Mouse (Mus musculus): ENCODE data around the gene Magix. TPM values are rescaled to one million over a fixed set of nuclear protein-coding genes. Genes with fewer than 3 reads are reported as not detected.

Gene Magix
- polyA plus RNA-seq, 1 experiment from 2014 or later: not detected

Other genes with a start within 250 kb of the Magix start
- gene Foxp3, start 107.6 kb downstream of the Magix start, polyA plus RNA-seq (2014; fragmentation: Nextera tagmentation; extraction: Ambion mirVana): not detected in 2 replicates
- gene Ppp1r3f, start 107.0 kb downstream of the Magix start, polyA plus RNA-seq (2014; fragmentation: Nextera tagmentation; extraction: Ambion mirVana): 1.7 and 2.1 TPM in 2 replicates
- gene Ccdc22, start 75.7 kb downstream of the Magix start, polyA plus RNA-seq (2014; fragmentation: Nextera tagmentation; extraction: Ambion mirVana): 28.4 and 29.2 TPM in 2 replicates
- not detected in 2 replicates for gene Cacna1f, start 74.2 kb downstream of the Magix start, polyA plus RNA-seq (2014; fragmentation: Nextera tagmentation; extraction: Ambion mirVana)
- gene Syp, start 42.8 kb downstream of the Magix start, polyA plus RNA-seq (2014; fragmentation: Nextera tagmentation; extraction: Ambion mirVana): 15.5 and 18.6 TPM in 2 replicates
- 2.4 and 3.1 TPM in 2 replicates for gene Prickle3, start 24.0 kb downstream of the Magix start, polyA plus RNA-seq (2014; fragmentation: Nextera tagmentation; extraction: Ambion mirVana)
- gene Plp2, start 9.9 kb downstream of the Magix start, polyA plus RNA-seq (2014; fragmentation: Nextera tagmentation; extraction: Ambion mirVana): 43.3 and 49.4 TPM in 2 replicates
- gene Gpkow, start 15.9 kb upstream of the Magix start, polyA plus RNA-seq (2014; fragmentation: Nextera tagmentation; extraction: Ambion mirVana): 47.3 and 48.4 TPM in 2 replicates
- gene Wdr45, start 33.1 kb upstream of the Magix start, polyA plus RNA-seq (2014; fragmentation: Nextera tagmentation; extraction: Ambion mirVana): 17.8 and 18.3 TPM in 2 replicates
- not detected in 2 replicates for gene Gm45208, start 41.0 kb upstream of the Magix start, polyA plus RNA-seq (2014; fragmentation: Nextera tagmentation; extraction: Ambion mirVana)
- gene Praf2, start 47.2 kb upstream of the Magix start, polyA plus RNA-seq (2014; fragmentation: Nextera tagmentation; extraction: Ambion mirVana): 102 and 104 TPM in 2 replicates
- gene Ccdc120, start 69.7 kb upstream of the Magix start, polyA plus RNA-seq (2014; fragmentation: Nextera tagmentation; extraction: Ambion mirVana): 21.0 and 31.8 TPM in 2 replicates
- gene Tfe3, start 81.3 kb upstream of the Magix start, polyA plus RNA-seq (2014; fragmentation: Nextera tagmentation; extraction: Ambion mirVana): 21.6 and 25.9 TPM in 2 replicates
- 51.7 and 57.0 TPM in 2 replicates for gene Gripap1, start 108.5 kb upstream of the Magix start, polyA plus RNA-seq (2014; fragmentation: Nextera tagmentation; extraction: Ambion mirVana)
- gene Kcnd1, start 141.0 kb upstream of the Magix start, polyA plus RNA-seq (2014; fragmentation: Nextera tagmentation; extraction: Ambion mirVana): 2.2 and 2.5 TPM in 2 replicates
- gene Otud5, start 160.1 kb upstream of the Magix start, polyA plus RNA-seq (2014; fragmentation: Nextera tagmentation; extraction: Ambion mirVana): 35.9 and 40.8 TPM in 2 replicates
- gene Pim2, start 197.0 kb upstream of the Magix start, polyA plus RNA-seq (2014; fragmentation: Nextera tagmentation; extraction: Ambion mirVana): 5.9 and 7.8 TPM in 2 replicates
- 13.8 and 15.3 TPM in 2 replicates for gene Slc35a2, start 202.8 kb upstream of the Magix start, polyA plus RNA-seq (2014; fragmentation: Nextera tagmentation; extraction: Ambion mirVana)
- 137 and 143 TPM in 2 replicates for gene Pqbp1, start 218.0 kb upstream of the Magix start, polyA plus RNA-seq (2014; fragmentation: Nextera tagmentation; extraction: Ambion mirVana)
- gene Timm17b, start 218.1 kb upstream of the Magix start, polyA plus RNA-seq (2014; fragmentation: Nextera tagmentation; extraction: Ambion mirVana): 171 and 184 TPM in 2 replicates
- gene Gm10491, start 226.6 kb upstream of the Magix start, polyA plus RNA-seq (2014; fragmentation: Nextera tagmentation; extraction: Ambion mirVana): not detected in 2 replicates
- gene Gm10490, start 228.3 kb upstream of the Magix start, polyA plus RNA-seq (2014; fragmentation: Nextera tagmentation; extraction: Ambion mirVana): not detected in 2 replicates
- gene Pcsk1n, start 238.6 kb upstream of the Magix start, polyA plus RNA-seq (2014; fragmentation: Nextera tagmentation; extraction: Ambion mirVana): 29.6 and 33.1 TPM in 2 replicates
- gene Eras, start 247.4 kb upstream of the Magix start, polyA plus RNA-seq (2014; fragmentation: Nextera tagmentation; extraction: Ambion mirVana): not detected in 2 replicates